Mouse (Mus musculus) urinary bladder, postnatal 25 days (tissue): ENCODE data around the gene Vps13a.

Source experiments
- DNase-seq: peaks from one replicate; pipeline ENCODE4 v3.0.0; 2022; ENCODE audit warnings: low spot score

Vps13a gene

DNA sequence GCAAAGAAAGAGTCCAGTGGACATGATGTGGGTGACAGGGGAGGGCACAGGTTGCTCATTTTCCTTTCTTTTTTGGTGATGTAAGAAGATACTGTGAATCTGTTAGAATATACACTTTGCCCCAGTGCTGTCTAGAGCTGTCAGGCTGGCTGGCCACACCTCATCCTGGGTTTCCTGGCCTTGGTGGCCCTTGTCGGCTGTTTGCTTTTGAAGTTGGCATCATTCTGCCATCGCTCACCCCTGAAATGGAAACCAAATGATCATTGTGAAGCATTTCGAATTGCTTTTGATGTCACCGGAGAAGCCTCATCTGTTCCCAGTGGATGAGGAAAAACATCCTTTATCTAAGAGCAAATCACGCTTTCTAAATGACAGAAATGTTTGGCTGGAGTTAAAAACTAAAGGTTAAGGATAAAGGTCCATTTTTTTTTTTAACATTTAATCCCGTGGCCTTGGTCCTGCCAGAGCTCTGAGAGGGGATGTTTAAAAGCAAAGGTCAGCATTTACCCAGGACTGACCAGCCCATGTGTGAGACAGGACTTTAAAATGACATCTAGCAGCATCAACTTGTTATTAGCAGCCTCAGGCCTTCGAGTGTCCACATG is 201.0 kb downstream of the Vps13a start:
- DNase-seq: no peak

DNA sequence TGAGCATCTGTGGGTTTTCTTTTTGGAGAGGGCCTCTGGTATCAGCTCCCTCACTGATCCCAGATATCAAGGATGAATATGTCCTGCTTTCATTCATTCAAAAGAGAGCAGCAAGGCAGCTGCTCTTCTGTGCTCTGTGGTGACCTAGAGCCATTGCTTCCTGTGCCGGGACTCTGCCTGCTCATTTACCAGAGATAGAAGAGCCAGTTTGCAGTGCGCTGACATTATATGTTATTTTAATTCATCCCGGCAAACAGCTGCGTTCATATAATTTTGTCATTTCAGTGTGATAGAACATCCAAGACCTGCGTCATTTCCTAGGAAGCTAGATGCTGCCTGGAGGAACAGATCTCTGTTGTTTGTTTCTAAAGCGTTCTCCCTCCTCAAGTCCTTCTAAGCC is 203.9 kb downstream of the Vps13a start:
- no peak for DNase-seq
